Mouse (Mus musculus) thymus, postnatal 14 days (tissue): ENCODE results near the gene Olfr1393.

ENCODE experiments used
- DNase-seq: peaks from one replicate; pipeline ENCODE4 v3.0.0; 2021

Gene Olfr1393

GRCm38 (mm10) chr11:49326726-49327125, 48.6 kb downstream of the Olfr1393 start:
- DNase-seq: no peak

DNA sequence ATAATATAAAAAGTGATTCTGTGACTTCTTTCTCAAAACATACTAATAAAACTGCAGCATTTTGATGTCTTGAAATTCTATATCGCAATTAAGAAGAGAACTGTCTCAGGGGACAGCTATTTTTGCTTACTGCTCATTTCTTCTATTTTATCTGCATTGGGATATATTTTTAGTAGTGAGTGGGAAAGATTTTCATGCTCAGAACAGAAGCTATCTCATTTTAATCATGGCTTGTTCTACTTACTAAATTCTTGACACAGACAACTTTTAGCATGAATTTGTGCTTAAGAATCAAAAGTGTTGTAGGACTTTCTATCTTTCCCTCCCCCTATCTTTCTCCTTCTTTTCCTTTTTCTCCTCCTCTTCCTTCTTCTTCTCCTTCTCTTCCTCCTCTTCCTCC, 51.6 kb downstream of the Olfr1393 start:
- DNase-seq: no peak
